Mouse (Mus musculus): ENCODE data around the gene Lars2.

DNA sequence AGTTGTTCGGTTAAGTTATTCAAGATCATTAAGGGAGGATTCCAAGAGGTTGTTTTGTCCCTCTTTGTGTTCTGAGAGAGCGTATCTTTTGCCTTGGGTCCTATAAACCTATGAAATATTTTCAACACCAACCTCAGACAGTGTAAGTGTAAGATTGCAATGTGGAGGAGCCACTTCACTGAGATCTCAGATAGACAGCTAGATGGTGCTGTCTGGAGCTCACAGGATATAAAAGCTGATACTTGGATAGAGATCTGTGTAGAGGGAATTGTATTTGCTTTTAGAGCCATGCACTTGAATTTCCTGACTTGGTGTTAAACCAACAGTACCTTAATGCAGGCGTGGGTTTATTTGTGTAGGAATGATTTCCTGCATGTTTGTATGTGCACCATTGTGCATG is 35.5 kb downstream of the Lars2 start:
- TF ChIP-seq TAL1 (IDR thresholded peaks at IDR 0.05; ENCODE audit: low read length) (no peak), GATA1 (IDR thresholded peaks at IDR 0.05; ENCODE audit: low read length) (no peak)
